Mouse (Mus musculus): ENCODE measurements at regions not wholly inside any gene's neighbourhood (a gene's known extent, or its start where the extent isn't known, plus 50 kb on each side); places are given as distances from the start of the nearest gene placed in this dataset.
A peak's percentile ranks its signal among the peaks of the same experiment; 100 is the strongest.

DNA sequence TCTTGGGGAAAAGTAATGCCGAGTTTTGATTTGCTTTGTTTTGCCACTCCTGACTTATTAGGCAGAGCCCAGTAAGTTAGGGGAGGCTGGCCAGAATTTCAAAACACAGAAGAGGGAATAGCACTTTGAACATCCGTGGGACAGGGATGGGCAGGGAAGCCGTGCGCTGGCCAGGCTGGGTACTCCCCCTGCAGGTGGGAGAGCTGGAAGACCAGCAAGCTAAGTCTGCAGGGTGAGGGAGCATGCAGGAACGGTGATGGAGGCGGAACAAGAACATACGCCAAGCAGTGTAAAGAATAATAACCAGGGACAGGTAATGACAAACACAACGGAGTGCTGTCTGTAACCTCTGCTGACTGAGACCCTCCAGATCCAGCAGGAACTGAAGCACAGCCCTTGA is 55.5 kb upstream of the Vps8 start:
- DNase-seq = peak; percentile 61 to 63

- DNase-seq = no peak
These were observed 54.1 kb upstream of the Vps8 start for GRCm38 (mm10) chr16:21368821-21369220.

DNA sequence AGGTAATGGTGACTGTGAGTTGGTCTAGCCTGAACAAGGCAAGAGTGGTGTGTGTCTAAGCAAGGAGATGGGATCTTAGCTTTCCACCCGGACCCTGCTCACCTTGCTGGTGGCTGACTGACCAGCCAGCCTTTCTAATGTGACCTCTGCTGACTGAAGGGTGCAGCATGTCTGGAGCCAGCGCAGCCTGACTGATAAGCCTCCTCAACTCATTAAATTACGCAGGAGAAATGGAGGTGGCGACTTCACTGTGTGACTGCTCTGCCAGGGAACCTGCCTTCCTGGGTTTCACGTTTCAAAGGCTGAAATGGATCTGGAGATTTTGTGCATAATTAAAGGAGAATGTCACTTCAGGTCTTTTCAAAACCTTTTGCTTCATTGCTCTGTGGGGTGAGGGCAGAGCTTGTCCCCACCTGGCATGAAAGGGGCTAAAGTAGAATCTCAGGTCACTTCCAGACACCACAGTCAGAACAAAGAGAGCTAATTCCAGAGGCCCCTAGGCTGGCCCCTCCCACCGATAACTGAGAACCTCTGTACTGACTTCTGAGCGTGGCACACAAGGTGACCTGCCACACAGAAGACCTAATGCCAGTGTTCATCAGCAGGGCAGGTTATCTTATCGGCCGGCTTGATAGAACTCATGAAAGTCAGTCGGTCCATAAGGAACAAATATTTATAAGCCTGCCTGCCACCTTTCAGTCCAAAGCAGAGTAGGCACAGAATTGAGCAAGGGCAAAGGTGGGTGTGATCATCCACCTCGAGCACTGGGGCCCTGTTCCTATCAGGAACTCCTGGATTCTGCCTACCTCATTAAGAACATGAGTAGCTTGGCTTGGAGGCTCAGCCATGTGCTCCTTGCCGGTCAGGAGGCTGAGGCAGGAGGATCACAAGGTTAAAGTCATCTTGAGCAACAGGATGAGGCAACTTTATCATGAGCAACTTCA is 53.1 kb upstream of the Vps8 start:
- DNase-seq = no peak
